Mouse (Mus musculus) cortical plate, adult 2 months (tissue): ENCODE measurements around the gene Kank4.

Experiments
- CTCF ChIP-seq: fragments of 200-500 bp; IDR thresholded peaks from 2 replicates; pipeline ENCODE4 v1.5.1; 2011; ENCODE audit warnings: mild to moderate bottlenecking, control low read depth, low read length; ENCODE audit not compliant: insufficient read depth; ENCODE audit errors: extremely low read depth
- POLR2A ChIP-seq: fragments of 200-500 bp; IDR thresholded peaks from 2 replicates; pipeline ENCODE4 v1.6.1; 2011; ENCODE audit warnings: mild to moderate bottlenecking, low read length, control low read depth; ENCODE audit not compliant: insufficient read depth; ENCODE audit errors: extremely low read depth

DNA sequence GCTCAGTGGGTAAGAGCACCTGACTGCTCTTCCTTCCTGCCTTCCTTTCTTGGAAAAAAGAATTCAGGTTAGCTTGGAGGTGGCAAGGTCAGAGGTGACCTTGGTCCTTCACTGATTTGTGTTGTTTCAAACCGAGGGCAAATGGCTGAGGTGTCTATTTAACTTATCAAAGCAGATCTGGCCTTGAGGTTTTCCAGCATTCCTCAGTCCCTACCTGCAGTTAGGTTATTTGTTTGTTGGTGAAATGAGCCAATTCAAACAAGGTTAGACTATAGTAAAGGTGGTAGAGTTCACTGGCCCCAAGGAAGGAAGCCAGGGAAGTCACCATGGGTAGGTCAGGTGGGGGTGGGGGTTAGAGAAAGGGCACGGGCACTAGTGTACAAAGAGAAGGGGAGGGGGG lies 46.8 kb upstream of the Kank4 start:
- TF ChIP-seq CTCF: no peak
- no peak for TF ChIP-seq POLR2A
